Mouse (Mus musculus) liver, embryonic 13.5 days (tissue): ENCODE measurements around the gene Ccnt1. TPM values are rescaled to one million over a fixed set of nuclear protein-coding genes. Genes with fewer than 3 reads are reported as not detected.
A peak's percentile ranks its signal among the peaks of the same experiment; 100 is the strongest.

Source experiments
- ATAC-seq: fragments of 200-750 bp; cut with Nextera tagmentation; 2 replicates; pipeline ENCODE4 v1.8.0; 2017; ENCODE audit warnings: low read depth, mild to moderate bottlenecking, moderate number of reproducible peaks, moderate library complexity
- DNase-seq: peaks from one replicate; pipeline ENCODE4 v3.0.0; 2022
- H3K27ac ChIP-seq: fragments of 300-500 bp; sonication (generic); 2 replicates; pipeline ENCODE4 v1.5.1; 2015; ENCODE audit warnings: moderate library complexity, mild to moderate bottlenecking, inconsistent platforms
- H3K27me3 ChIP-seq: fragments of 300-500 bp; sonication (generic); 2 replicates; pipeline ENCODE4 v1.6.1; 2015; ENCODE audit warnings: mild to moderate bottlenecking, inconsistent platforms
- H3K36me3 ChIP-seq: fragments of 300-500 bp; sonication (generic); 2 replicates; pipeline ENCODE4 v1.6.1; 2015; ENCODE audit warnings: mild to moderate bottlenecking, inconsistent platforms
- H3K4me1 ChIP-seq: fragments of 300-500 bp; sonication (generic); replicated peaks from 2 replicates; pipeline ENCODE4 v1.6.1; 2015; ENCODE audit warnings: inconsistent platforms
- H3K4me2 ChIP-seq: fragments of 300-500 bp; sonication (generic); 2 replicates; pipeline ENCODE4 v1.6.1; 2015; ENCODE audit warnings: inconsistent platforms, mild to moderate bottlenecking, moderate library complexity
- H3K4me3 ChIP-seq: fragments of 300-500 bp; sonication (generic); replicated peaks from 2 replicates; pipeline ENCODE4 v1.5.1; 2015; ENCODE audit warnings: mild to moderate bottlenecking, inconsistent platforms
- H3K9ac ChIP-seq: fragments of 300-500 bp; sonication (generic); 2 replicates; pipeline ENCODE4 v1.6.1; 2015; ENCODE audit warnings: mild to moderate bottlenecking, inconsistent platforms
- H3K9me3 ChIP-seq: fragments of 300-500 bp; sonication (generic); replicated peaks from 2 replicates; pipeline ENCODE4 v1.6.1; 2016; ENCODE audit warnings: inconsistent platforms
- WGBS: fragments of 180-500 bp; shearing (Covaris S2); methylation state at CpG from one replicate; pipeline ENCODE4 v1.1.7; 2015; ENCODE audit not compliant: insufficient replicate concordance; 5-methylcytosine and 5-hydroxymethylcytosine counted together
- polyA plus RNA-seq: library from polyadenylated mRNA; unstranded; fragments of >200 nt; fragmentation: Nextera tagmentation; extraction: Ambion mirVana; gene quantifications from 2 replicates; pipeline ENCODE4 v1.2.1, GENCODE M21; 2015

The Ccnt1 gene
- polyA plus RNA-seq, 1 experiment from 2014 or later, result 27.4 TPM

GRCm38 (mm10) chr15:98543341-98543740, 27.4 kb downstream of the Ccnt1 start:
- peaks cover 87% of the 10 kb centered on the region for H3K36me3 ChIP-seq
- H3K9ac ChIP-seq, result no peak overlapping the region
- H3K9me3 ChIP-seq, result no peaks in the 10 kb centered on the region
- peaks cover 12% of the 10 kb centered on the region; the same call in 1 of the 2 replicates for H3K4me1 ChIP-seq
- no peak overlapping the region for H3K4me2 ChIP-seq
- no peak overlapping the region for H3K27ac ChIP-seq
- 88% methylated on average over 4 of the region's 4 CpGs for WGBS
- no peak for ATAC-seq
- no peaks in the 10 kb centered on the region for H3K27me3 ChIP-seq
- H3K4me3 ChIP-seq, result no peak overlapping the region
- no peak for DNase-seq

- Histone ChIP-seq H3K27ac (no peak overlapping the region), H3K4me1 (peaks cover 12% of the 10 kb centered on the region; the same call in 1 of the 2 replicates), H3K27me3 (no peaks in the 10 kb centered on the region), H3K4me2 (no peak overlapping the region), H3K4me3 (no peak overlapping the region), H3K9me3 (no peaks in the 10 kb centered on the region), H3K9ac (no peak overlapping the region), H3K36me3 (peaks cover 66% of the 10 kb centered on the region)
- WGBS, result 40% methylated on average over 6 of the region's 6 CpGs
- DNase-seq, result no peak
- ATAC-seq, result no peak
These were observed 29.7 kb downstream of the Ccnt1 start for GRCm38 (mm10) chr15:98541064-98541463.

GRCm38 (mm10) chr15:98537923-98538322, 32.8 kb downstream of the Ccnt1 start:
- ATAC-seq (no peak), DNase-seq (no peak)
- H3K4me2 ChIP-seq, result no peak overlapping the region
- no peaks in the 10 kb centered on the region for H3K9me3 ChIP-seq
- H3K27me3 ChIP-seq, result no peaks in the 10 kb centered on the region
- H3K4me1 ChIP-seq, result peaks cover 23% of the 10 kb centered on the region
- peaks cover 34% of the 10 kb centered on the region for H3K36me3 ChIP-seq
- no peak overlapping the region for H3K27ac ChIP-seq
- no peak overlapping the region for H3K4me3 ChIP-seq
- WGBS, result 72% methylated on average over 4 of the region's 4 CpGs
- no peak overlapping the region for H3K9ac ChIP-seq

GRCm38 (mm10) chr15:98536828-98537510, 33.8 kb downstream of the Ccnt1 start:
- no peaks in the 10 kb centered on the region for H3K27me3 ChIP-seq
- DNase-seq, result no peak
- ATAC-seq, result no peak
- H3K36me3 ChIP-seq, result peaks cover 27% of the 10 kb centered on the region
- no peak overlapping the region for H3K27ac ChIP-seq
- no peaks in the 10 kb centered on the region for H3K9me3 ChIP-seq
- H3K4me3 ChIP-seq, result no peak overlapping the region
- peaks cover 29% of the 10 kb centered on the region for H3K4me1 ChIP-seq
- whole genome bisulfite sequencing, result 81% methylated on average over 8 of the region's 8 CpGs
- H3K9ac ChIP-seq, result no peak overlapping the region
- no peak overlapping the region for H3K4me2 ChIP-seq

- Histone ChIP-seq H3K27ac (no peak overlapping the region), H3K4me2 (no peak overlapping the region), H3K4me1 (peaks cover 36% of the 10 kb centered on the region), H3K9ac (no peak overlapping the region), H3K27me3 (no peaks in the 10 kb centered on the region), H3K4me3 (no peak overlapping the region), H3K9me3 (no peaks in the 10 kb centered on the region), H3K36me3 (peaks cover 27% of the 10 kb centered on the region)
- no peak for ATAC-seq
- no peak for DNase-seq
- 77% methylated on average over 4 of the region's 4 CpGs for WGBS
These were observed 34.8 kb downstream of the Ccnt1 start for GRCm38 (mm10) chr15:98535921-98536320.

- Histone ChIP-seq H3K36me3 (peaks cover 33% of the 10 kb centered on the region), H3K4me2 (peak within 1 kb of the TSS; percentile 88), H3K9ac (peak within 1 kb of the TSS; percentile 91), H3K4me1 (peaks cover 29% of the 10 kb centered on the region), H3K27ac (peak within 1 kb of the TSS; percentile 96), H3K4me3 (peak within 1 kb of the TSS; percentile 87), H3K9me3 (no peaks in the 10 kb centered on the region), H3K27me3 (no peaks in the 10 kb centered on the region)
- ATAC-seq, result peak; percentile 99
- peak; percentile 98 for DNase-seq
- WGBS, result under 1% methylated on average over 70 of the region's 70 CpGs
These were observed 36.7 kb downstream of the Ccnt1 start, which contains the start of gene Kansl2 for GRCm38 (mm10) chr15:98533881-98534627. Gene Kansl2, minus strand, starts transcription at chr15:98534264.

- Histone ChIP-seq H3K9ac (peak overlapping the region; percentile 91), H3K4me2 (peak overlapping the region; percentile 88), H3K36me3 (peaks cover 39% of the 10 kb centered on the region), H3K4me3 (peak overlapping the region; percentile 87), H3K9me3 (no peaks in the 10 kb centered on the region), H3K27ac (peak overlapping the region; percentile 96), H3K4me1 (peaks cover 30% of the 10 kb centered on the region), H3K27me3 (no peaks in the 10 kb centered on the region)
- DNase-seq, result no peak
- under 1% methylated on average over 18 of the region's 18 CpGs for WGBS
- ATAC-seq, result no peak
These were observed 37.6 kb downstream of the Ccnt1 start for GRCm38 (mm10) chr15:98533035-98533531.

GRCm38 (mm10) chr15:98532281-98532680, 38.4 kb downstream of the Ccnt1 start:
- Histone ChIP-seq H3K36me3 (peaks cover 47% of the 10 kb centered on the region), H3K4me1 (peaks cover 38% of the 10 kb centered on the region), H3K4me2 (peak overlapping the region; percentile 88), H3K27ac (peak overlapping the region; percentile 96; the same call in 1 of the 2 replicates), H3K27me3 (no peaks in the 10 kb centered on the region), H3K9ac (peak overlapping the region; percentile 91), H3K4me3 (peak overlapping the region; percentile 87), H3K9me3 (no peaks in the 10 kb centered on the region)
- ATAC-seq (no peak), DNase-seq (no peak)
- WGBS, result 15% methylated on average over 5 of the region's 5 CpGs

- 84% methylated on average over 5 of the region's 5 CpGs for WGBS
- Histone ChIP-seq H3K9ac (no peak overlapping the region), H3K9me3 (no peaks in the 10 kb centered on the region), H3K4me3 (no peak overlapping the region), H3K27me3 (no peaks in the 10 kb centered on the region), H3K4me1 (peaks cover 45% of the 10 kb centered on the region), H3K36me3 (peaks cover 86% of the 10 kb centered on the region), H3K4me2 (no peak overlapping the region), H3K27ac (no peak overlapping the region)
- ATAC-seq (no peak), DNase-seq (no peak)
These were observed 42.6 kb downstream of the Ccnt1 start for GRCm38 (mm10) chr15:98528066-98528563.

- Histone ChIP-seq H3K4me3 (no peak overlapping the region), H3K36me3 (peaks cover 95% of the 10 kb centered on the region), H3K27me3 (no peaks in the 10 kb centered on the region), H3K9ac (no peak overlapping the region), H3K4me1 (peaks cover 36% of the 10 kb centered on the region), H3K9me3 (no peaks in the 10 kb centered on the region), H3K27ac (no peak overlapping the region), H3K4me2 (no peak overlapping the region)
- WGBS, result 94% methylated on average over 5 of the region's 5 CpGs
- DNase-seq, result no peak
- no peak for ATAC-seq
These were observed 43.5 kb downstream of the Ccnt1 start for GRCm38 (mm10) chr15:98527056-98527771.

GRCm38 (mm10) chr15:98526057-98526456, 44.7 kb downstream of the Ccnt1 start:
- Histone ChIP-seq H3K36me3 (peaks cover 97% of the 10 kb centered on the region), H3K4me2 (no peak overlapping the region), H3K9ac (no peak overlapping the region), H3K27ac (peak overlapping the region; percentile 30), H3K4me1 (peaks cover 25% of the 10 kb centered on the region), H3K4me3 (no peak overlapping the region), H3K27me3 (no peaks in the 10 kb centered on the region), H3K9me3 (no peaks in the 10 kb centered on the region)
- 63% methylated on average over 5 of the region's 5 CpGs for WGBS
- DNase-seq (peak; percentile 39), ATAC-seq (peak; percentile 85)
